Mouse (Mus musculus) ES-CJ7 (cell line): ENCODE measurements around the gene Plac9a.
"Not testable (repeated sequence)": the region's sequence is repeated elsewhere in the genome, so short reads cannot be mapped to it uniquely, and the experiment has no call there.

ENCODE experiments used
- DNase-seq: peaks from one replicate; pipeline ENCODE4 v3.0.0; 2011; ENCODE audit warnings: low read depth, low spot score

Plac9a gene

GRCm38 (mm10) chr14:25903000-25903399 is at the start of gene Plac9a:
TSS of gene Plac9a (minus strand) at chr14:25903100.
- not testable (repeated sequence) for DNase-seq

- not testable (repeated sequence) for DNase-seq
Measured at GRCm38 (mm10) chr14:25938004-25938403, 35.1 kb upstream of the Plac9a start, which contains the start of gene Cphx1. TSS of gene Cphx1 (plus strand) at chr14:25938304.

DNA sequence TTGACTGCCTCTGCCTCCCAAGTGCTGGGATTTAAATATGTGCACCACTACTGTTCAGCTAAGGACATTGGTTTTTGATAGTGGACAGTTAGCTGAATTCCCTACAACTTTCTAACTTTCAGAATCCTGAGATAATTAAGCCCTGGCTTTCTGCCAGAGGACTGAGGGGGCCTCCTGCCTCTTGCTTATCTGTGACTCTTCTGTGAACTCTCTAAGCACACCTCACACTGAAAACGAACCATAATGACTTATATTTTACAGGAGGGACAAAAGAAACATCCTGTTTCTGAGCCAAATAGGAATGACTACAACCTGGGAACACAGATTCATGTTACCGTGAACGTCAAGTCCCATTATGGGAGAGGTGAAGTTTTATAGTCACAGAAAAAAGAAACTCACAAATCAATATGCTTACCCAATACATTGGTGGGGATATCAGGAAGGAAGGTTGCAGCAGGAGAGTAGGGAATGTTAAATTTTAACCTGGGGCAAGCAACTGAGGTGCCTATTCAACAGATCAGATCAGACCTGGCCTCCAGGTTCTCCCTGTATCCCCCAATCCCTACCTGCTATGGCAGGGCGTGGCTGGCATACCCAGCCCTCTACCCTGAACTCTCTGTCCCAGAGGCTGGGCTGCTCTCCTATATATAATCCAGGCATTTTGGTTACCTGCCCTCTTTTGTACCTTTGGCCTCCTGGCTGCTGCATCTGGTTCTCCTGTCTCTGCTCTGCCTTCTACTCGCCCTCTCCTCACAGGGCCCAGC is 34.1 kb upstream of the Plac9a start:
- not testable (repeated sequence) for DNase-seq

- DNase-seq = not testable (repeated sequence)
Measured at GRCm38 (mm10) chr14:25927562-25927881, 24.6 kb upstream of the Plac9a start, which contains the start of gene Tmem254a. TSS of gene Tmem254a (minus strand) at chr14:25927672.

- DNase-seq = not testable (repeated sequence)
Measured at GRCm38 (mm10) chr14:25926814-25927561, 24.1 kb upstream of the Plac9a start.

- not testable (repeated sequence) for DNase-seq
Measured at GRCm38 (mm10) chr14:25918427-25919170, 15.7 kb upstream of the Plac9a start.

GRCm38 (mm10) chr14:25908976-25909375 is 6.1 kb upstream of the Plac9a start:
- DNase-seq = not testable (repeated sequence)

GRCm38 (mm10) chr14:25907272-25907671 is 4.4 kb upstream of the Plac9a start:
- not testable (repeated sequence) for DNase-seq

DNA sequence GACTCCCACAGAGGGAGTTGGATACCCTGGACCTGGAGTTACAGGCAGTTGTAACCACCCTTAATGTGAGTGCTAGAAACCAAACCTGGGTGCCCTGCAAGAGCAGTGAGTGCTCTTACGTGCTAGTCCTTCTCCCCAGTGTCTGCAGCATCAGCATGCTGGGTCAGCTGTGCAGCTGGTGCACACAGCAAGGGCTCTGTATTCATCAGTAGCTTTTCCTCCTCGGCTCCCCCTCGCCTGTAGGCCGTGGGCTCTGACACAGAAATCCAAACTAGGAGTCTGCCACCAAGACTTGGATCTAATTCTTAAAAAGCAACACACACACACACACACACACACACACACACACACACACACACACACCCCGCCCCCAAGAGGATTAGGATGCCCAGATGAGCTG is 2.3 kb upstream of the Plac9a start:
- not testable (repeated sequence) for DNase-seq

- not testable (repeated sequence) for DNase-seq
Measured at GRCm38 (mm10) chr14:25895686-25896085, 7.2 kb downstream of the Plac9a start.

DNA sequence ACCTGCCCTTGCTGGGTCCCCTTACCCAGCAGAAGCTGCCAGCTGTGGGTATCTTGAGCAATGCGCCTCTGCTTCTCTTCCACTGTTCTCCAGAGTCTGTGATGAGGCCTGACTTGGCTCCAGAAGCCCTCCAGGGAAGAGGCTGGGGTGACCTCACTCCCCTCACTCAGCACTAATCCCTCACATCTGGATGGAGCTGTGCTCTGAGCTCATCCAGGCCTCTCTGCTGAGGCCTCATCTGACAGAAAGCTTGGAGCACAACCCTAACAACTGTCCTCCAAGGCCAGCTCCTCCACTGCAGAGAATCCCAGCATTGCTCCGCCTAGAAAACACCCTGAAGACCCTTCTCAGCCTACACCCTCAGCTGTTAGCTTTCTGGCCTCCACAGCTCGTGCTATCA is 8.3 kb downstream of the Plac9a start:
- DNase-seq = not testable (repeated sequence)

- not testable (repeated sequence) for DNase-seq
Measured at GRCm38 (mm10) chr14:25885886-25886285, 17.0 kb downstream of the Plac9a start.

- DNase-seq = not testable (repeated sequence)
Measured at GRCm38 (mm10) chr14:25881769-25882168, 21.1 kb downstream of the Plac9a start.

- DNase-seq = not testable (repeated sequence)
Measured at GRCm38 (mm10) chr14:25876640-25877039, 26.3 kb downstream of the Plac9a start.

GRCm38 (mm10) chr14:25872461-25873415 is 30.2 kb downstream of the Plac9a start:
- no peak for DNase-seq

- DNase-seq = peak; percentile 44
Measured at GRCm38 (mm10) chr14:25869135-25869878, 33.6 kb downstream of the Plac9a start.

GRCm38 (mm10) chr14:25868706-25869105 is 34.2 kb downstream of the Plac9a start:
- DNase-seq = no peak

GRCm38 (mm10) chr14:25867834-25868233 is 35.1 kb downstream of the Plac9a start:
- no peak for DNase-seq

- no peak for DNase-seq
Measured at GRCm38 (mm10) chr14:25866832-25867231, 36.1 kb downstream of the Plac9a start.

DNA sequence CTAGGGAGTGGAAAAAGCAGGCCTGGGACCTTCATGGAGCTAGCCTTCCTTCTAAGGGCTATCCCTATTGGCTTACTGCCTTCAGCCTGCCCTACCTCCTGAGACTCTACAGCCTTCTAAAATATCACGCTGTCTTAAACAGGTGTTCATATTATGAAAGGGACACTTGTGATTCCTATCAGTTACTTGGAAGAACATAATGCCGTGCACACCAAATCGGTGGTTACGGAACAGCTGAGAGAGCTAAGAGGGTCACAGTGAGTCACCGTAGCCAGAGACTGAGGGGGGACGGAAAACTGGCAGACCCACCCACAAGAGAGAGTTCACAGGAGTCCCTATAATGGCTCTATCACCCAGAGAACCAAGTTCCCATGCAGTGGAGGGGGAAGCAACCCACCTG is 36.5 kb downstream of the Plac9a start:
- DNase-seq = no peak
